Mouse (Mus musculus) thymus, adult 18-20 months (tissue): ENCODE data around the gene Kirrel3.

Source experiments
- DNase-seq, 2 experiments: peaks; one replicate each; pipeline ENCODE4 v3.0.0; 2022; ENCODE audit warnings: mixed read lengths in 2 of 2

The Kirrel3 gene

DNA sequence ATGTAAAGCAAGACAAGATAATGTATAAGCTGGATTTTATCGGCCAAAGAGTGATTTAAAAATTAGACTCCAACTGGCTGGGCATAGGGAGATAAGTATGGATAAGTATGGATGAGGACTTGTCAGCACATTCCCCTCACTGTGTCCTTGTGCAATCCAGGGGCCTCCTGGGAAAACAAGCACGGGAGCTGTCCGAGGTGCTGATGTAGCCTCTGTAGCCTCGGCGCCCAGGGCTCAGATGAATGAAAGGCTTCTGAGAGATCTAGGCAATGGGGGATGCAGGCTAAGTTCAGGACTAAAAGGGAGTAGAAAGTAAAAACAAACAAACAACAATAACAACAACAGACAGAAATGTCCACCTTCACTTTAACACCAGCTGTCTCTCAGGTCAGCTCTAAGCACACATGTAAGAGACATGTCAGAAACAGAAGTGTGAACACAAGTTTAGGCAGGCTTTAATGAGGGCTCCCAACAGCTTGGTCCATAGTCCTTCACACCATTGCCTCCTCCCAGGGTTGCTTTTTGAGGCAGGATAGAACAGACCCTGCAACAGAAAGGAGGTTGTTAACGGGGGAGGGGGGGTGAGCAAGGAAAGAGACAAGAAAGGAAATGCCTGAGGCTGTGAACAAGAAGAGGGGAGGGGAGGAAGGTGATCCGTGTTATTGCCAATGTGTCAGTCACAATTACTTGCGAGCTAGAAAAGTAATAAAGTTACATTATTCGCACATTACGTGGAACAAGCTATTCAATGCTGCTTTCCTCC is 352.2 kb downstream of the Kirrel3 start:
- no peak for DNase-seq

GRCm38 (mm10) chr9:34843275-34843965 is 357.7 kb downstream of the Kirrel3 start:
- no peak for DNase-seq

DNA sequence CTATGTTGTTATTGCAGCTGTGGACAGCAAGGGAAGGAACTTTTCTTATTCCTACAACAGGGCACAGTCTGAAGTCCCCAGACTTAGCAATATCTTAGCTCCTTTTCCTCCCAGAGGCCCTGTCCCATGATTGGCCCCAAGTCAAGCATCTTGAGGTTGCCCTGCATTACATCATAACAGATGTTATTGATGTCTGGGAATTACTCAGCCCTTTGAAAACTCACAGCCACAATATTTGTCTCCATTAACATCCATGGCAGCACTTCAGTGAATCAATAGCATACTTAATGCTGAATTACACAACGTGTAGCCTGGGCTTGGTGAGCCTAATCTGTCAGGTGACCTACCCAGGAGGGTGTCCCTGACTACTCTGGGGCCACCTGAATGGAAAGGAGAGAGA is 360.7 kb downstream of the Kirrel3 start:
- DNase-seq, result no peak

DNA sequence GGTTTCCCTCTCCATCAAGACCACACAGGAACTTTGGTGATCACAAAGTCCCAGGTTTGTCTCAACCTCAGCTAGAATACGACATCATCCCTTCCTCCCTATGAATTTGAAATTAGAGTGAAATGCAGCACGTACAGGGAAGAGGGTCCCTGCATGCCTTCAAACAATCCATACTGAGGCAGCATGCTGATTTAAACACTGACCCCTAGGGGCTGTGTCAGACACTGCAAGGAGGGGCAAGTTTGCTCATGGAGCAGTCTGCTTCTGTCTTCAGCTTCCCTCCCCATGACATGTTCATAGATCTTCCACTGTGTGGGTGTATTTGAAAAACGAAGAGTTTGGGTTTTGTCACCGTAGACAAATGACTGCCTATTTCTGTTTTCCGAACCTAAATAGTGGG is 362.0 kb downstream of the Kirrel3 start:
- no peak for DNase-seq

DNA sequence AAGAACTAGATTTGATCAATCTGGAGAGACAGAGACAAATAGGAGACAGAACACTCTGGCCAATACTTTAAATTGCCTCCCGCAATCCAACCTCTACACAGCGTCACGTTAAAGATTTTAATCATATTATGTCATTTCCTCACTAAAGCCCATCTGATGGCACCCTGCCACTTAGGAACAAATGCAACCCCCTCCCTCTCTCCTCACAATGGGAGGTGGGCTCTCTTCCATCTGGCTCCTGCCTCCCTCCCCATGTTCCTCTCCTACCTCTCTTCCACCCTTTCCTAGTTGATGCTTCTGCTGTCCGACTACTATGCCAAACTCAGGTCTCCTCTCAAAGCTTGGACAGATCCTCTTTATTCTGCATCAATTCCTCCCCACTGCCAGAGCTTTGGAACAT is 365.4 kb downstream of the Kirrel3 start:
- DNase-seq, result no peak

- no peak for DNase-seq
Measured at GRCm38 (mm10) chr9:34857575-34857974, 371.9 kb downstream of the Kirrel3 start.

GRCm38 (mm10) chr9:34858071-34858470 is 372.4 kb downstream of the Kirrel3 start:
- DNase-seq, result no peak

GRCm38 (mm10) chr9:34860934-34861333 is 375.2 kb downstream of the Kirrel3 start:
- no peak for DNase-seq

GRCm38 (mm10) chr9:34861775-34862174 is 376.1 kb downstream of the Kirrel3 start:
- no peak for DNase-seq

DNA sequence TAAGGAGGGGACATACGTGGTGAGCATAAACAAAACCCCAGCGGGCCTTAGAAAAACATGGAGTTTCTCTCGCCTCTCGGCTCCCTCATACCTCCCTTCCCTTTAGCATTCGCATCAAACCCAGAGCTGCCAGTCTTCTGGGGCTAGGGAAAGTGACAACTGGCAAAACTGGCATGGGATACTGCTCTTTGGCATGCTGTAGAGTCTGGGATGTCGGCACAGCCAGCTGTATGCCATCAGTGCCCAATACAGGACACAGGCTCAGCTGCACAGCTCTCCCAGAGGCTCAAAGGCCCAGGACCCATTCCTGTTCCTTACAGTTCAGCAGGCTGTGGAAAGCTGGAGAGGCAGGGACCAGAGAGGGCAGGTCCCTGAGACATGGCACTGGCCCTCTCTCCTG is 379.9 kb downstream of the Kirrel3 start:
- no peak for DNase-seq

GRCm38 (mm10) chr9:34871316-34871966 is 385.7 kb downstream of the Kirrel3 start:
- no peak for DNase-seq

GRCm38 (mm10) chr9:34875238-34875637 is 389.5 kb downstream of the Kirrel3 start:
- no peak for DNase-seq

GRCm38 (mm10) chr9:34877186-34877585 is 391.5 kb downstream of the Kirrel3 start:
- no peak for DNase-seq

DNA sequence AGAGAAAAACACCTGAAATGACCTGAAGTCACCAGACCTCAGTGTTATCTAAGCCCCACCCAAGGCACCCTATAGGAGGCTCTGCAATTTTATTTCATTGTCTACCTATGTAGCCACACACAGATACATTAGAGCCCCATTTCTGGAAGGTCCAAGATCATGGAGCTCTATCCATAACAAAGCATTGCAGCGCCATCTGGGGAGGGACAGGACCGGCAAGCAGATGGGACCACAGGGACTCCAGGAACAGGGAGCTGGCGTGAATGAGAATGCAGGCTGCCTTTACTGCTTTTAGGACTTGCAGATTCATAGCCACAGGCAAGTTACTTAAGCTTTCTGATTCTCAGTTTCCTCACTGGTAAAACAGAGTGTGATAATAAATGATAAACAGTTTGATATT is 392.1 kb downstream of the Kirrel3 start:
- no peak for DNase-seq

GRCm38 (mm10) chr9:34881750-34882149 is 396.1 kb downstream of the Kirrel3 start:
- DNase-seq, result no peak

DNA sequence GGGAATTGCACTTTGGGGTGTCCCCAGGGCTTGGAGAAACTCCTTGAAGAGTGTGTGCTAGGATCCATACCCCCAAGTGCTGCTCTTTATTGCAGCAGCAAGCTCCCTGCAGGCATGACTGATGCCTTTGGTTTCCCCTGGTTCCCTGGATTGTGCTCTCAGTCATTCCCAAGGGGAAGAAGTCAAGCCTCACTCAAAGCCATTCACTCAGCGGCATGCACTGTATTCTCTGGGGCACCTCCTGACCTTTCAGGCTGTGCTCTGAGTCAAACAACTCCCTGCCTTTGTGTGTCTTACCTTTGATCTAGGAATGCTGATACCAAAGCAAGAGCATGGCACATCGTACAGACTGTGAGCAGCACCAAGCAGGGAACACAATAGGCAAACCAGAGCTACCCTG is 396.5 kb downstream of the Kirrel3 start:
- DNase-seq, result no peak

DNA sequence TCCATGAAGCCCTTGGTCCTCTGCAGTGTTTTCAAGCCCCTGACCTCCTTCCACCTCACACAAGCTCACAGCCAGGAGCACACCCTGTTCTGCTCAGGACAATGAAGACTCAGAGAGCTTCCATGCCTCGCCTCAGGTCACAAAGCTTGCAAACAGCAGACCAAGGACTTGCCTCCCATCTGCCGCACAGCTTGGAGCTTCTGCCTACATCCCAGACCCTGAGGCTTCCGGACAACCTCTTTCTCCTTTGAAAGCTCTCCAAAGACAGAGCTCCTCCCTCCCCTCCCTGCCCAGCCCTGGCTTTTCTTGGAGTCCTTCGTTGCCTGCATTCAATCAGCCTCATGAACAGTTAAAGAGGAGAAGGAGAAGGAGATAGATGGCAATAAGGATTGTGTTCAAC is 397.4 kb downstream of the Kirrel3 start:
- DNase-seq, result no peak

DNA sequence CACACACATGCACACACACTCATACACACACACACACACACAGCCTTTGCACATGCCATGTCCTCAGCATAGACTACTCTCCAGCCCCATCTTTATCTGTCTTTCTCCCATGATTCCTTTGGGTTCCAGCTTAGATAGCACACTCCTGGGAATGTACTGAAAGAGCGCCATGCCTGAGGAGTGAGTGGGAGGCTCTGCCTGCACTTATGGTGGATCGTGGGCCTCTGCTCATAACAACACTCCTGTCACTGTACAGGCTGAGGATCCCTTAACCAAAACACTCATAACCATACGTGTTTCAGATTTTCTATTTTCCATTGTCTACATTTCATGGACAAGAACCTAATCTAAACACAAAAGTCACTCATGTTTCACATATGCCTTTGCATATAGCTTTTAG is 398.6 kb downstream of the Kirrel3 start:
- no peak for DNase-seq

- DNase-seq, result no peak
Measured at GRCm38 (mm10) chr9:34884942-34885341, 399.2 kb downstream of the Kirrel3 start.

DNA sequence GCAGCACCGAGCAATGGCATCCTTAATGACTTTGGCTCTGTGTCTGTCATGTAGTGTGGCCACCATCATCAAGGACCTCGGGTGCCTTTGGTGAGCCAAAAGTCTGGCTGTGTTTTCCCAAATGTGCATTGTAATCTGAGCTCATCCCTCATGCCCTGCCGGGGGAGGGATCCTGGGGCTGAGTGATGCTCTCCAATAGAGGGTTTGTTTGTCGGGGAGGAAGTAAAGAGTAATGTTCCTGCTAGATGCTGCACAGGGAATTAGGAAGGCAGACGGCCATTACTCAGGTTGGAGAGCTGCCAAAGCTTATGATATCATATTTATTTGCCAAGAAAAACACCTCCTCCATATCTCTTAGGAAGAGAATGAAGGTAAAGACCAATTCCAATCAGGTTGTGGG is 401.1 kb downstream of the Kirrel3 start:
- DNase-seq, result no peak

- no peak for DNase-seq
Measured at GRCm38 (mm10) chr9:34887196-34887595, 401.5 kb downstream of the Kirrel3 start.

DNA sequence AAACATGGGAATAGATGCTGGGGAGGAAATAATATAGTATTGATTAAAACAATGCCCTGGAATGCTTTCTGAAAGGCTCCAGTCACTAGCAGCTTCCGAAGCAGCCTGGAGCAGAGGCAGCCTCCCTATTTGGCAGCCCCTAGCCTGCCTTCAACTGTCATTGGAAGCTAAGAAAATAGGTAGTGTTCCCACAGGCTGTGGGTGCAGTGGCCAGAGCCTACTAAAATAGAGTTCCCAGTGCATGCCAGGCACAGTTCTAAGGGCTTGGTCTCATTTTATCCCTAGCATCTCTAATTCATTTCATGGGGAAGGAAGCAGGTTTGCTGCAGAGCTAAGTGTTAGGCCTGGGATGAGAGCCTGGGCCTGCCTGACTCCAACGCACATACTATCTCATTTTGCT is 402.6 kb downstream of the Kirrel3 start:
- no peak for DNase-seq

DNA sequence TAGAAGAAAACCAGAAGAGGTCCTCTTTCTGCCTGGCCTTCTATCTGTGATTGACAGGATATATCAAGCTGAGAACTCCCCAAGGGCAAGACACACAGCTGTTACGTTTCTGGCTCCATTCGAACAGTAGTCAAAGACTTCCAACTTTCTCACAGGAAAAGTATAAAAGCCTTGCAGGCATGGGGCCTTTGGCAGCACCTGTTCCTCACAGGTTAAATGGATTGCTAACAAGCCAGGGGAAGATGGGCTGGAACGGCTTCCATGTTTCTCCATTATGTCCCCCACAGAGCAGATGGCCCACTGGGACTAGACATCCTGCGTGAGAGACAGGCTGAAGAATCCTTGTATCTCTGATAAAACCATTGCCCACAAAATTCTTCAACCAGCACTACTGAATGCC is 415.5 kb downstream of the Kirrel3 start:
- no peak for DNase-seq

DNA sequence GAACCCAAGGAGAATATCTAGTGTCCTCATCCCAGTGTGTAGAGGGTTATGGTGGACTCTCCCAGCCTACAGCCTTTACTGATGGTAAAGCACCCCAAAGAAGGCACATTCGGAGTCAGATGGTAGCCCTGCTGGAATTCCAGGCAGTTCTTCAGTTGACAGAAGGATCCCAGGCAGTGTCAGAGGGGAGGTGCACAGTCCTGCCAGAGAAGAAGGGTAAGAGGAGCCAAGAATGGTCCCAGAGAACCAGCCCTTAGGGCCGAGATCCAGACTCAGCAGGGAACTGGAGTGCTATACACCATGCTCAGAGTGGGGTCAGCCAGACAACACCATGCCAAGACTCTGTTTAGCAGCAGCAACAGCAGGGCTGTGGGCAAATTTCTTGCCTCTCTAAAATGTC is 416.2 kb downstream of the Kirrel3 start:
- DNase-seq, result no peak
